Mouse (Mus musculus) brain, embryonic 14.5 days (tissue): ENCODE data around the gene Ddx56.

Experiments used
- CTCF ChIP-seq: fragments of 200-500 bp; IDR thresholded peaks from 2 replicates; pipeline ENCODE4 v1.5.1; 2012; ENCODE audit warnings: inconsistent platforms, mild to moderate bottlenecking, moderate library complexity, borderline replicate concordance; ENCODE audit not compliant: insufficient read depth, insufficient read length; ENCODE audit errors: extremely low read depth
- POLR2A ChIP-seq: fragments of 200-500 bp; IDR thresholded peaks from 2 replicates; pipeline ENCODE4 v1.6.1; 2012; ENCODE audit warnings: mild to moderate bottlenecking, inconsistent platforms, borderline replicate concordance; ENCODE audit not compliant: poor library complexity, insufficient read depth, insufficient read length, severe bottlenecking; ENCODE audit errors: extremely low read depth

- TF ChIP-seq CTCF (no peak), POLR2A (no peak)
Measured at GRCm38 (mm10) chr11:6219967-6220366, 47.6 kb downstream of the Ddx56 start.
